Mouse (Mus musculus): ENCODE measurements around the gene Rab33b. TPM values are rescaled to one million over a fixed set of nuclear protein-coding genes. Genes with fewer than 3 reads are reported as not detected.
A peak's percentile ranks its signal among the peaks of the same experiment; 100 is the strongest.

Rab33b gene
- polyA plus RNA-seq, 1 experiment = 7.7 TPM

DNA sequence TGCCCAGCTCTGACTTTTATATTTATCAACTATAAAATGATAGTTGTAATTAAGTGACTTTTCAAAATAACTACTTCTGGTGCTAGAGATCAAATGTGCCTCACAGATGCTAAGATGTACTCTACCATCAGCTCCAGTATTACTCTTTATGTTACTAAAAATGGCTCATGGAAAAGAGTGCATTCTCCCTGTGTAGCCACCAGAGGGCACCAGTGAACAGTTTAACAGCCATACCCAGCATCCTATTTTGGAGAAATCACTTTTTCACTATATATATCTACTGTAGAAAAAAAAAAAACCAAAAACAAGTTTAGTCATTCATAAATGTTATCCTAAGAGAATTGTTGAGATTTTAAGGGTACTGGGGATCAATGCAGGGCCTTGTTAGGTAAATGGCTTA lies 2.7 kb upstream of the Rab33b start:
- H3K27ac ChIP-seq (ENCODE audit: insufficient read depth, low read length) = no peak overlapping the region
- H3K36me3 ChIP-seq (ENCODE audit: control insufficient read depth, insufficient read depth, low read length, poor library complexity, severe bottlenecking) = no peaks in the 10 kb centered on the region
- no peak overlapping the region for H3K9ac ChIP-seq (ENCODE audit: low read depth, poor library complexity, severe bottlenecking)
- TF ChIP-seq EP300 (IDR thresholded peaks at IDR 0.05; ENCODE audit: insufficient read depth, low read depth, low read length) = no peak
- peak; percentile 41 for TF ChIP-seq CTCF (IDR thresholded peaks at IDR 0.05; ENCODE audit: low read depth, low read length)
- no peaks in the 10 kb centered on the region for H3K9me3 ChIP-seq (replicated peaks; ENCODE audit: control insufficient read depth, insufficient read depth, low read length, poor library complexity, severe bottlenecking)
- no peak overlapping the region for H3K4me3 ChIP-seq (ENCODE audit: low read depth, low read length)
- H3K27me3 ChIP-seq (ENCODE audit: control insufficient read depth, insufficient read depth, low read length, poor library complexity, severe bottlenecking) = no peaks in the 10 kb centered on the region
- H3K4me1 ChIP-seq (ENCODE audit: control insufficient read depth, insufficient read depth, low read length) = no peaks in the 10 kb centered on the region

DNA sequence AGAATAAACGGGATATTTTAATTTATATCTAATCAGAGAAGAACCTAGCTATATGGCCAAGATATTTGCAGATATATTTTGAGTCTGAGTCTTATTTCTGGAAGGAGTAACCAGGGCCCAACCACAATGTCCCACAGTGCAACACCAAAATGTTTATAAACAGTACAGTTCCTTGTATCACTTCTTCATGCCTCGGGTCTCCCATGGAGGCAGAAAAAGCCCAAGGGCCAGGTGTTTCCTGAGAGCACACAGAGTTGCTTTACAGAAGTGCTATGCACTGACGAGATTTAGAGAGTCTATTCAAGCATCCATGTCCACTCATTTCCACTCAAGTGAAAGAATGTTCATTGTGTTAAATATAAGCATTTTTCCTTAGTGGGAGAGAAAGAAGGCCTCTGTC lies 1.8 kb upstream of the Rab33b start:
- Histone ChIP-seq H3K9me3 (replicated peaks; ENCODE audit: control insufficient read depth, insufficient read depth, low read length, poor library complexity, severe bottlenecking) (no peaks in the 10 kb centered on the region), H3K4me3 (ENCODE audit: low read depth, low read length) (no peak overlapping the region), H3K9ac (ENCODE audit: low read depth, poor library complexity, severe bottlenecking) (no peak overlapping the region), H3K27me3 (ENCODE audit: control insufficient read depth, insufficient read depth, low read length, poor library complexity, severe bottlenecking) (no peaks in the 10 kb centered on the region), H3K27ac (ENCODE audit: insufficient read depth, low read length) (no peak overlapping the region), H3K4me1 (ENCODE audit: control insufficient read depth, insufficient read depth, low read length) (no peaks in the 10 kb centered on the region), H3K36me3 (ENCODE audit: control insufficient read depth, insufficient read depth, low read length, poor library complexity, severe bottlenecking) (no peaks in the 10 kb centered on the region)
- TF ChIP-seq POLR2A (IDR thresholded peaks at IDR 0.05; ENCODE audit: insufficient read depth, low read length) (no peak), CTCF (IDR thresholded peaks at IDR 0.05; ENCODE audit: low read depth, low read length) (no peak), EP300 (IDR thresholded peaks at IDR 0.05; ENCODE audit: insufficient read depth, low read depth, low read length) (no peak)

DNA sequence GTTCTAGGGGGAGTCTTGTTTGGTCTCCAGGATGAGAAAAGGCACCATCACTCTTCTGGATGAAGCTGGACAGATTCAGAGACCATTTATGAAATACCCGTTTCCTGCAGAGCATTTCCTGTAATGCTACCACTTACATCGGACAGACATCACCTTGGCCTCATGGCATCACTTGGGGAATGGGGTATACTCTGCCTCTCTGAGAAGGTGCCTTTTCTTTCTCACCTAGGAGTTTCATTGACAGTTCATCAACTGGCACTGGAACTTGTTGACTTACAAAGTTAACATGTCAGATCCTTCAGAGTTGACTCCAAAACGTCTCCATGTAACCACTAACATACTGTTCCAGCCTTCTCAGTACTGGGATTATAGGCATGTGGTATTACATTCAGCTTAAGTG lies 939 bp upstream of the Rab33b start:
- H3K4me3 ChIP-seq (ENCODE audit: low read depth, low read length) = no peak overlapping the region
- peak overlapping the region; percentile 76 for H3K9ac ChIP-seq (ENCODE audit: low read depth, poor library complexity, severe bottlenecking)
- TF ChIP-seq EP300 (IDR thresholded peaks at IDR 0.05; ENCODE audit: insufficient read depth, low read depth, low read length) (no peak), POLR2A (IDR thresholded peaks at IDR 0.05; ENCODE audit: insufficient read depth, low read length) (no peak), CTCF (IDR thresholded peaks at IDR 0.05; ENCODE audit: low read depth, low read length) (no peak)
- H3K4me1 ChIP-seq (ENCODE audit: control insufficient read depth, insufficient read depth, low read length) = no peaks in the 10 kb centered on the region
- no peak overlapping the region for H3K27ac ChIP-seq (ENCODE audit: insufficient read depth, low read length)
- H3K9me3 ChIP-seq (replicated peaks; ENCODE audit: control insufficient read depth, insufficient read depth, low read length, poor library complexity, severe bottlenecking) = no peaks in the 10 kb centered on the region
- no peaks in the 10 kb centered on the region for H3K27me3 ChIP-seq (ENCODE audit: control insufficient read depth, insufficient read depth, low read length, poor library complexity, severe bottlenecking)
- no peaks in the 10 kb centered on the region for H3K36me3 ChIP-seq (ENCODE audit: control insufficient read depth, insufficient read depth, low read length, poor library complexity, severe bottlenecking)

DNA sequence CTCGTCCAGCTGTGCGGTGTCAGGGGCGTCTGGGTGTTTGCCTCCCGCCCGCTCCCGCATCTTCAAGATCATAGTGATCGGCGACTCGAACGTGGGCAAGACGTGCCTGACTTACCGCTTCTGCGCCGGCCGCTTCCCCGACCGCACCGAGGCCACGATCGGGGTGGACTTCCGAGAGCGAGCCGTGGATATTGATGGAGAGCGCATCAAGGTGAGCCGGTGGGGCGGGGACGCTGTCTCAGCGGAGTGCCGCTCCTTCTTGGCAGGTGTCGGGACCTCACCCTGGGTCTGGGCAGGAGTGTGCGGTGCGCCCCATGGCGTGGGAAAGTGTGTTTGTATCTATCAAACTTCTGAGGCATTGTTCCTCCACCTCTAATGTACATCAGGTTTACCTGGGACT lies 650 bp downstream of the Rab33b start:
- peak overlapping the region; percentile 84 for H3K4me3 ChIP-seq (ENCODE audit: low read depth, low read length)
- TF ChIP-seq POLR2A (IDR thresholded peaks at IDR 0.05; ENCODE audit: insufficient read depth, low read length) (no peak), EP300 (IDR thresholded peaks at IDR 0.05; ENCODE audit: insufficient read depth, low read depth, low read length) (no peak), CTCF (IDR thresholded peaks at IDR 0.05; ENCODE audit: low read depth, low read length) (no peak)
- no peak overlapping the region for H3K27ac ChIP-seq (ENCODE audit: insufficient read depth, low read length)
- no peaks in the 10 kb centered on the region for H3K27me3 ChIP-seq (ENCODE audit: control insufficient read depth, insufficient read depth, low read length, poor library complexity, severe bottlenecking)
- H3K36me3 ChIP-seq (ENCODE audit: control insufficient read depth, insufficient read depth, low read length, poor library complexity, severe bottlenecking) = no peaks in the 10 kb centered on the region
- no peaks in the 10 kb centered on the region for H3K4me1 ChIP-seq (ENCODE audit: control insufficient read depth, insufficient read depth, low read length)
- no peaks in the 10 kb centered on the region for H3K9me3 ChIP-seq (replicated peaks; ENCODE audit: control insufficient read depth, insufficient read depth, low read length, poor library complexity, severe bottlenecking)
- peak overlapping the region; percentile 57 for H3K9ac ChIP-seq (ENCODE audit: low read depth, poor library complexity, severe bottlenecking)

DNA sequence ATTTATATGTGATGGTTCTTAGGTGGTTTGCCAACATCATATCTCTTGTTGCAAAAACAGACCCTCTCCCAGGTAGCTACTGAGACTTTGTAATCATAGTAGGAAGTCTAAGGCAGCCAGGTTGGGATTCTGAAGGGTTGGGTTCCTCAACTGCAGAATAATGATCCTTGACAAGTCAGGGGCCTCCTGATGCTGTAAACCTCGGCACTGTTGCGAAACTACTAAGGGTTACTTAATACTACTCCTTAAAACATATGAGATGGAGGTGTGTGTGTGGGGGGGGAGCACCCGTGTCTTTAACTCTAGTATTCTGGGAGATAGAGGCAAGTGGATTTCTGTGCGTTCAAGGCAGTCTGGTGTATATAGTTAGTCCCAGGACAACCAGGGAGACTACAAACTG lies 1.6 kb downstream of the Rab33b start:
- Histone ChIP-seq H3K4me3 (ENCODE audit: low read depth, low read length) (no peak overlapping the region), H3K4me1 (ENCODE audit: control insufficient read depth, insufficient read depth, low read length) (no peaks in the 10 kb centered on the region), H3K36me3 (ENCODE audit: control insufficient read depth, insufficient read depth, low read length, poor library complexity, severe bottlenecking) (no peaks in the 10 kb centered on the region), H3K27ac (ENCODE audit: insufficient read depth, low read length) (no peak overlapping the region), H3K9me3 (replicated peaks; ENCODE audit: control insufficient read depth, insufficient read depth, low read length, poor library complexity, severe bottlenecking) (no peaks in the 10 kb centered on the region), H3K27me3 (ENCODE audit: control insufficient read depth, insufficient read depth, low read length, poor library complexity, severe bottlenecking) (no peaks in the 10 kb centered on the region), H3K9ac (ENCODE audit: low read depth, poor library complexity, severe bottlenecking) (no peak overlapping the region)
- TF ChIP-seq CTCF (IDR thresholded peaks at IDR 0.05; ENCODE audit: low read depth, low read length) (no peak), EP300 (IDR thresholded peaks at IDR 0.05; ENCODE audit: insufficient read depth, low read depth, low read length) (no peak), POLR2A (IDR thresholded peaks at IDR 0.05; ENCODE audit: insufficient read depth, low read length) (no peak)

DNA sequence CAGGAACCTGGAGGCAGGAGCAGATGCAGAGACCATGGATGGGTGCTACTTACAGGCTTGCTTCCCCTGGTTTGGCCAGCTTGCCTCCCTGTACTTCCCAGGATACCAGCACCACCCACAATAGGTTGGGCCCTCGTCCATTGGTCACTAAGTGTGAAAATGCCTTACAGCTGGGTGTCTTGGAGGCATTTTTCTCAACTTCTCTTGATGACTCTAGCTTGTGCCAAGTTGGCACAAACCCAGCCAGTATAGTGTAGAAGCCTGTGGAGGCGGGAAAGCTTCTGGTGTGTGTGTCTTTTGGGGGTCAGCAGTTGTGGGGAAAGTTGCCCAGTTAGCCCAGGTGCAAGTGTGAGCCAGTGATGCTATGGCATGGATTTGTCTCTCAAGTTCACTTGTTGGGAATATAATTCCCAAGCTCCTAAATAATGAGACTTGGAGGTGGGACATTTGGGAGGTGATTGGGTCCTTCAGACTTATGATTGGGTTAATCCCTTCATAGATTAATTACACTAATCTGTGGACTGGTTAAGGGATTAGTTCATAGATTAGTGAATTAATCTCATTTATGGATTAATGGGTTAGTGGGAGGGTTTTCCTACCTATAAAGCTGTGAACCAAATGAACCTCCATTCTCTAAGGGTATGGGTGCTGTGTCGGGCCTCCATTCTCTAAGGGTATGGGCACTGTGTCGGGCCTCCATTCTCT lies 2.9 kb downstream of the Rab33b start:
- H3K4me3 ChIP-seq (ENCODE audit: low read depth, low read length) = no peak overlapping the region
- TF ChIP-seq EP300 (IDR thresholded peaks at IDR 0.05; ENCODE audit: insufficient read depth, low read depth, low read length) (no peak), POLR2A (IDR thresholded peaks at IDR 0.05; ENCODE audit: insufficient read depth, low read length) (no peak), CTCF (IDR thresholded peaks at IDR 0.05; ENCODE audit: low read depth, low read length) (no peak)
- no peaks in the 10 kb centered on the region for H3K27me3 ChIP-seq (ENCODE audit: control insufficient read depth, insufficient read depth, low read length, poor library complexity, severe bottlenecking)
- H3K9me3 ChIP-seq (replicated peaks; ENCODE audit: control insufficient read depth, insufficient read depth, low read length, poor library complexity, severe bottlenecking) = no peaks in the 10 kb centered on the region
- H3K9ac ChIP-seq (ENCODE audit: low read depth, poor library complexity, severe bottlenecking) = no peak overlapping the region
- no peaks in the 10 kb centered on the region for H3K36me3 ChIP-seq (ENCODE audit: control insufficient read depth, insufficient read depth, low read length, poor library complexity, severe bottlenecking)
- H3K4me1 ChIP-seq (ENCODE audit: control insufficient read depth, insufficient read depth, low read length) = no peaks in the 10 kb centered on the region
- no peak overlapping the region for H3K27ac ChIP-seq (ENCODE audit: insufficient read depth, low read length)

Measured in ES-Bruce4 (cell line).